Mouse (Mus musculus): ENCODE measurements around the gene Serinc2. TPM values are rescaled to one million over a fixed set of nuclear protein-coding genes. Genes with fewer than 3 reads are reported as not detected.
"Not testable (repeated sequence)": the region's sequence is repeated elsewhere in the genome, so short reads cannot be mapped to it uniquely, and the experiment has no call there.

Gene Serinc2
- polyA plus RNA-seq, 1 experiment from 2014 or later, result 1.3 TPM

DNA sequence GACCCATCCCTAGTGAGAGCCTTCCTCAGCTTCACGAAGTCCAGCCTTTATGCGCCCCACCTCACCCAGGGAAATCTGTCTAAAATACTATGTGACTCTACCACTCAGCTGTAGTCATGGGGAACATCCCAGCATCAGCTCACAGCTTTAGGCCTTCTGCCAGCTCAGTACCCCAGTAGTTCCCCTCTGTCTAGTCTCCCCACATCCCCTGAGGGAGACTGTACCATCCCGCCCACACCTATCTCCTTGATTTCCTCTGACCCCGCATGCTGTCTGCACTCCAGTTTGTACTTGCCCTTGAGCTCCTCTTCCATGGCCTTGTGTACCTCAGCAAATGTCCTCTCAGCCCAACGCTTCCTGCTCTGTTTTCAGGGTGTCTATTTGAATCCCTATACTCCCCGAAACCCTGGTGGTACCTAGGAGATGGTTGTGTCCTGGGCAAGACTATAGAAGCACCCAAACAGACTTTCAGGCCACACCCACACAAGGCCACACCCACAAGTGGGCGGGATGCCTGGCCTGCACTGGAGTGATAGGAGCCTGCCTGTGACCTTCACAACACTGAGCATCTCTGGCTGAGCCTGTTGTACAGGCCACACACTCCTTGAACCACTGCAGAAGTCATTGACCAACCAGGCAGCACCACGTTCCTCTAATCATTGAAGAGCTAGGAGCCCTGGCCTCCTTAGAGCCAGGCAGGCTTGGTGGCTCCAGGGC lies 26.4 kb downstream of the Serinc2 start:
- Histone ChIP-seq H3K27ac (ENCODE audit: low read length) (peak overlapping the region; percentile 95), H3K9me3 (replicated peaks; ENCODE audit: control insufficient read depth, low read length) (no peaks in the 10 kb centered on the region), H3K4me2 (ENCODE audit: low read depth, low read length) (peak overlapping the region; percentile 56), H3K27me3 (ENCODE audit: control insufficient read depth, insufficient read depth, low read depth, low read length) (no peaks in the 10 kb centered on the region; the same call in none of the 2 replicates), H3K4me1 (ENCODE audit: control insufficient read depth, low read depth, low read length) (peaks cover 26% of the 10 kb centered on the region), H3K36me3 (ENCODE audit: control insufficient read depth, insufficient read depth) (no peaks in the 10 kb centered on the region), H3K4me3 (ENCODE audit: low read depth, low read length) (peak overlapping the region; percentile 60), H3K9ac (ENCODE audit: low read depth, low read length) (peak overlapping the region; percentile 56)
- ATAC-seq (ENCODE audit: low read depth), result peak; percentile 98
- 44% methylated on average over 8 of the region's 8 CpGs for WGBS (ENCODE audit: insufficient replicate concordance)

DNA sequence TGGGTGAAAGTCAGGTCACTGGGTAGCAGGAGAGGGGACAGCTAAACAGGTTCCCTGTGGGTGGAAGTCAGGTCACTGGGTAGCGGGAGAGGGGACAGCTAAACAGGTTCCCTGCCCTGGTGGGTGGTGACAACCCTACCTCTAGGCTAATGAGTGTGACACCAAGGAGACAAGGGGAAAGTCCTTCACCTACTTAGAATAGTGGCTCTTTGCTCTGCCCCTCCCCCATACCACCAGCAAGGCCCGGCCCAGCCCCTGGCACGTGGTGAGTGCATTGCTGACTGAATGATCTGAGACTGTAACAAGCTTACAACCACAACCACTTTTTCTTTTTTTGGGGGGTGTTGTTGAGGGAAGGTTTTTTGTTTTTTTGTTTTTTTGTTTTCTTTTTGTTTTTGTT lies 27.2 kb downstream of the Serinc2 start:
- peak; percentile 10; the same call in 1 of the 2 replicates for ATAC-seq (ENCODE audit: low read depth)
- 35% methylated on average over 3 of the region's 3 CpGs for WGBS (ENCODE audit: insufficient replicate concordance)
- H3K9ac ChIP-seq (ENCODE audit: low read depth, low read length), result peak overlapping the region; percentile 56
- peaks cover 26% of the 10 kb centered on the region for H3K4me1 ChIP-seq (ENCODE audit: control insufficient read depth, low read depth, low read length)
- no peaks in the 10 kb centered on the region for H3K9me3 ChIP-seq (replicated peaks; ENCODE audit: control insufficient read depth, low read length)
- H3K27ac ChIP-seq (ENCODE audit: low read length), result peak overlapping the region; percentile 95
- H3K36me3 ChIP-seq (ENCODE audit: control insufficient read depth, insufficient read depth), result no peaks in the 10 kb centered on the region
- H3K27me3 ChIP-seq (ENCODE audit: control insufficient read depth, insufficient read depth, low read depth, low read length), result peaks cover 4% of the 10 kb centered on the region
- H3K4me3 ChIP-seq (ENCODE audit: low read depth, low read length), result peak overlapping the region; percentile 60
- peak overlapping the region; percentile 56 for H3K4me2 ChIP-seq (ENCODE audit: low read depth, low read length)

DNA sequence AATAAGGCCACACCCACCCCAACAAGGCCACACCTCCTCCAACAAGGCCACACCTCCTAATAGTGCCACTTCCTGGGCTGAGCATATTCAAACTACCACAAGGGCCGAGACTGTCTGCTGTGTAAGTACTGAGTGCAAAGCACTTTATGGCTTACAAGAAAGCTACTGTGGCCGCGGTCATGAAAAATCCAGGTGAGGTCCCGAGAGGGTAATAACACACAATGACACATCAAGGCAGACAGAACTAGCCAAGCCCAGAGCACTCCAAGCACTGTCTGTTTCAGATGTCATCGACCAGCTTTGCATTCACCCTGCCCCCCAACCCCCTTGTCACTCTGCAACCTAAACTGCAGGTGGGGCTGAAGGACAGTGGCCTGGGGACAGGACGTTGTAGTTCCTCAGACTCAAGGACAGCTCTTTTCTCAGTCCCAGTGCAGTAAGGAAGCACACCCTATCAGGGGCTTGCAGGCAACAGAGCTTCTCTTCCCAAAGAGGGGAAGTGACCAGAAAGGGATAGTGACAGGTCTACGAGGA lies 27.8 kb downstream of the Serinc2 start:
- Histone ChIP-seq H3K9me3 (replicated peaks; ENCODE audit: control insufficient read depth, low read length) (no peaks in the 10 kb centered on the region), H3K27ac (ENCODE audit: low read length) (peak overlapping the region; percentile 95), H3K27me3 (ENCODE audit: control insufficient read depth, insufficient read depth, low read depth, low read length) (peaks cover 6% of the 10 kb centered on the region), H3K4me1 (ENCODE audit: control insufficient read depth, low read depth, low read length) (peaks cover 29% of the 10 kb centered on the region), H3K36me3 (ENCODE audit: control insufficient read depth, insufficient read depth) (no peaks in the 10 kb centered on the region), H3K9ac (ENCODE audit: low read depth, low read length) (peak overlapping the region; percentile 24), H3K4me2 (ENCODE audit: low read depth, low read length) (peak overlapping the region; percentile 56), H3K4me3 (ENCODE audit: low read depth, low read length) (peak overlapping the region; percentile 60)
- ATAC-seq (ENCODE audit: low read depth), result no peak
- 26% methylated on average over 7 of the region's 7 CpGs for WGBS (ENCODE audit: insufficient replicate concordance)

DNA sequence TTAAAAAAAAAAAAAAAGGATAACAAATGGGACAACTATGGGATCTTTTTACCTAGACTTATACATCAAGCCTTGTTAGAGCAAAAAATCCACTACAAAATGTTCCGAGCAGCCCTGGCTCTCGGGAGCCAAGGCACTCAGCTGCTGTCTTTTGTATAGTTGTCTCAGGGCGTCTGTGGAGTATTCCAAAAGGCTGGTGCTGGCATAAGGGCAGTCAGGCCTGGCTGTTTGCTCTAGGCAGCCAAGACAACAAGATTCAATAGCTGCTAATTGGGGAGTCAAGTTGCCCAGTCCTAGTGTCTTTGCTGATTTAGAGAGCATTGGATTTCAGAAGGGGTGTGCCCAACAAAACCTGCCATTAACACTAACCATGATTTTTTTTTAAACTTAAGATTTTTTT lies 30.4 kb downstream of the Serinc2 start:
- H3K4me1 ChIP-seq (ENCODE audit: control insufficient read depth, low read depth, low read length), result peaks cover 41% of the 10 kb centered on the region
- no peak overlapping the region for H3K4me2 ChIP-seq (ENCODE audit: low read depth, low read length)
- no peak overlapping the region for H3K9ac ChIP-seq (ENCODE audit: low read depth, low read length)
- no peaks in the 10 kb centered on the region for H3K36me3 ChIP-seq (ENCODE audit: control insufficient read depth, insufficient read depth)
- no peak for ATAC-seq (ENCODE audit: low read depth)
- no peak overlapping the region for H3K4me3 ChIP-seq (ENCODE audit: low read depth, low read length)
- no peaks in the 10 kb centered on the region for H3K9me3 ChIP-seq (replicated peaks; ENCODE audit: control insufficient read depth, low read length)
- H3K27me3 ChIP-seq (ENCODE audit: control insufficient read depth, insufficient read depth, low read depth, low read length), result peaks cover 6% of the 10 kb centered on the region
- no peak overlapping the region for H3K27ac ChIP-seq (ENCODE audit: low read length)
- 60% methylated on average over 3 of the region's 3 CpGs for WGBS (ENCODE audit: insufficient replicate concordance)

DNA sequence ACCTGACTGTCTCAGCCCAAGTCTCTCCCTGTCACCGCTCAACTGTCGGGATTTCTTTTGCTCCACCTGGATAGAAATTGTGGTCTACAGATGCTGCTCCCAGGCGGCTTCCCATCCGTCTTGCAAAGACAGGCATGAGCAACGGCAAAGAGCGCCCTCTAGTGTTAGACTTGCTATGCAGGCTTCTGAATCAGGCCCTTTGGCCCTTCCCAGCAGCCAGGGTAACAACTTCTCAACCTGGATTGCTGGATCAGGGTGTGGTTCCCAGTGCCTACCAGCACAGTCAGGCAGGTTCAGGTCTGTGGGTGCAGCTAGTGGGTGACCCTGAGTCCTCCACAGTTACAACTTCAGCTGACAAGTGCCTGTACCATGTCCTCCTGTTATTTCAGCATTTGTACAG lies 32.9 kb downstream of the Serinc2 start:
- no peaks in the 10 kb centered on the region for H3K36me3 ChIP-seq (ENCODE audit: control insufficient read depth, insufficient read depth)
- ATAC-seq (ENCODE audit: low read depth), result peak; percentile 17; the same call in 1 of the 2 replicates
- H3K4me3 ChIP-seq (ENCODE audit: low read depth, low read length), result no peak overlapping the region
- H3K9me3 ChIP-seq (replicated peaks; ENCODE audit: control insufficient read depth, low read length), result no peaks in the 10 kb centered on the region
- no peak overlapping the region for H3K9ac ChIP-seq (ENCODE audit: low read depth, low read length)
- no peak overlapping the region for H3K4me2 ChIP-seq (ENCODE audit: low read depth, low read length)
- H3K4me1 ChIP-seq (ENCODE audit: control insufficient read depth, low read depth, low read length), result peaks cover 28% of the 10 kb centered on the region
- 1% methylated on average over 6 of the region's 6 CpGs for WGBS (ENCODE audit: insufficient replicate concordance)
- H3K27ac ChIP-seq (ENCODE audit: low read length), result no peak overlapping the region
- H3K27me3 ChIP-seq (ENCODE audit: control insufficient read depth, insufficient read depth, low read depth, low read length), result peaks cover 6% of the 10 kb centered on the region

DNA sequence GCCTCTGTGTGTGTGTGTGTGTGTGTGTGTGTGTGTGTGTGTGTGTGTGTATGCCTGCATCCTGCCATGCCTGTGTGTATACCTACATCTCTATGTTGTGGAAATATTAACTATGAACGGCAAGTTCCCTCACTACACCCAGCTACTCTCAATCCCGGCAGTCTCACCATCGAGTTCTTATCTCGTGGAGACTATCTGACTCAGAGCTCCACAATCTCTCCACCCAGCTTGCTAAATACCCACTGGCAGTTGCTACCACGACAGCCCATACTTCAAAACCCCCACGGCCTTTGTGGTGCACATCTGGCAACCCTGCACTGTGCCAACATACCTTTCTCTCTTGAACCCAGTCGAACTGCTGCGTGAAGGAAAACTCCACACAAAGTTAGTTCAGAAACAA lies 34.3 kb downstream of the Serinc2 start:
- Histone ChIP-seq H3K27me3 (ENCODE audit: control insufficient read depth, insufficient read depth, low read depth, low read length) (peaks cover 6% of the 10 kb centered on the region), H3K4me1 (ENCODE audit: control insufficient read depth, low read depth, low read length) (peaks cover 27% of the 10 kb centered on the region), H3K27ac (ENCODE audit: low read length) (no peak overlapping the region; the same call in 1 of the 2 replicates), H3K4me3 (ENCODE audit: low read depth, low read length) (peak overlapping the region; percentile 34), H3K4me2 (ENCODE audit: low read depth, low read length) (peak overlapping the region; percentile 34), H3K36me3 (ENCODE audit: control insufficient read depth, insufficient read depth) (no peaks in the 10 kb centered on the region), H3K9ac (ENCODE audit: low read depth, low read length) (peak overlapping the region; percentile 5; the same call in 1 of the 2 replicates), H3K9me3 (replicated peaks; ENCODE audit: control insufficient read depth, low read length) (no peaks in the 10 kb centered on the region)
- 30% methylated on average over 8 of the region's 8 CpGs for whole genome bisulfite sequencing (ENCODE audit: insufficient replicate concordance)
- 0 out of 2 replicates have a peak, but pooled peaks have one; percentile 33 for ATAC-seq (ENCODE audit: low read depth)

DNA sequence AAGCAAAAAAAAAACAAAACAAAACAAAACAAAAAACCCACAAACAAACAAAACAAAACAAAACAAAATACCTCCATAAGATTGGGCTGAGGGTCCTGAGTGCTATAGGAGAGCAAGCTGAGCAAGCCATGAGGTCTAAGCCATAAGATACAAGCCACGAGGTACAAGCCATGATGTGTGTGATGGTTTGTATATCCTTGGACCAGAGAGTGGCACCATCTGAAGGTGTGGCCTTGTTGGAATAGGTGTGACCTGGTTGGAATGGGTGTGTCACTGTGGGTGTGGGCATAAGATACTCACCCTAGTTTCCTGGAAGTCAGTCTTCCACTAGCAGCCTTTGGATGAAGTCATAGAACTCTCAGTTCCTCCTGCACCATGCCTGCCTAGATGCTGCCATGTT lies 35.4 kb downstream of the Serinc2 start:
- H3K9me3 ChIP-seq (replicated peaks; ENCODE audit: control insufficient read depth, low read length); H3K9ac ChIP-seq (ENCODE audit: low read depth, low read length); H3K36me3 ChIP-seq (ENCODE audit: control insufficient read depth, insufficient read depth); H3K27me3 ChIP-seq (ENCODE audit: control insufficient read depth, insufficient read depth, low read depth, low read length): not testable (repeated sequence)
- ATAC-seq (ENCODE audit: low read depth), result peak; percentile 61
- Histone ChIP-seq H3K27ac (ENCODE audit: low read length) (peak overlapping the region; percentile 46), H3K4me1 (ENCODE audit: control insufficient read depth, low read depth, low read length) (peaks cover 27% of the 10 kb centered on the region), H3K4me2 (ENCODE audit: low read depth, low read length) (peak overlapping the region; percentile 34), H3K4me3 (ENCODE audit: low read depth, low read length) (peak overlapping the region; percentile 34)
- 41% methylated on average over 1 of the region's 1 CpGs for WGBS (ENCODE audit: insufficient replicate concordance)

DNA sequence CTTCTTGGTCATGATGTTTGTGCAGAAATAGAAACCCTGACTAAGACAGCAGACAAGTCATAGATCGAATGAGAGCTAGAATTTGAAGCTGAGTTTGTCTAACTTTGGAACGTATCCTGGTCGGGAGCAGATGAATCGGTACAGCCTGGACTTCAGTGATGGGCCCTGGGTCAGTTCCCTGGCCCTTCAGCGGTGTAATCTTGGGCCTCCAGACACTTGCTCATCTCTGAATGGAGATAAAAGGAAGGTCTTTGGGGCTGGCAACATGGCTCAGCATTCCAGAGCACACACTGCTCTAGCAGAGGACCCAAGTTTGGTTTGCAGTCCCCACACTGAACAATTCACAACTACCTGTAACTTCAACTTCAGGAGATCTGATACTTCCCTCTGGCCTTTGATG lies 36.0 kb downstream of the Serinc2 start:
- peaks cover 6% of the 10 kb centered on the region; the same call in 1 of the 2 replicates for H3K27me3 ChIP-seq (ENCODE audit: control insufficient read depth, insufficient read depth, low read depth, low read length)
- peak overlapping the region; percentile 34 for H3K4me3 ChIP-seq (ENCODE audit: low read depth, low read length)
- peak; percentile 83 for ATAC-seq (ENCODE audit: low read depth)
- peaks cover 27% of the 10 kb centered on the region for H3K4me1 ChIP-seq (ENCODE audit: control insufficient read depth, low read depth, low read length)
- H3K9me3 ChIP-seq (replicated peaks; ENCODE audit: control insufficient read depth, low read length), result no peaks in the 10 kb centered on the region
- H3K4me2 ChIP-seq (ENCODE audit: low read depth, low read length), result peak overlapping the region; percentile 34
- 59% methylated on average over 5 of the region's 5 CpGs for WGBS (ENCODE audit: insufficient replicate concordance)
- peak overlapping the region; percentile 46 for H3K27ac ChIP-seq (ENCODE audit: low read length)
- H3K9ac ChIP-seq (ENCODE audit: low read depth, low read length), result peak overlapping the region; percentile 1; the same call in 1 of the 2 replicates
- no peaks in the 10 kb centered on the region for H3K36me3 ChIP-seq (ENCODE audit: control insufficient read depth, insufficient read depth)

DNA sequence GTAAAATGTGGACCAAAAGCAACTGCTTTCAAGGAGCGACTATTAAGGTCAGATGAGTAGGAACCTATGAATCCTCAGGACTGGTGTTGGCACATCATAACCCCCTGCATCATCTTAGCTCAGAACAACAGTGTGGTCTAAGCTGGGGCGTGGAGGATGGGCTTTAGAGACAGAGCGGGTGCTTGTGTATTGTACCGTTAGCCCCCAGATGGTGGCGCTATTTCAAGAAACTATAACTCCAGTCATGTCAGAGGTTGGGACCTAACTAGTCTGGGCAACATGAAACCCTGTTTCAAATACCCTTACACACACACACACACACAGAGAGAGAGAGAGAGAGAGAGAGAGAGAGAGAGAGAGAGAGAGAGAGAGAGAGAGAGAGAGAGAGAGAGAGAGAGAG lies 38.3 kb downstream of the Serinc2 start:
- Histone ChIP-seq H3K27me3 (ENCODE audit: control insufficient read depth, insufficient read depth, low read depth, low read length) (no peaks in the 10 kb centered on the region; the same call in 1 of the 2 replicates), H3K9me3 (replicated peaks; ENCODE audit: control insufficient read depth, low read length) (no peaks in the 10 kb centered on the region), H3K27ac (ENCODE audit: low read length) (no peak overlapping the region), H3K4me2 (ENCODE audit: low read depth, low read length) (no peak overlapping the region), H3K9ac (ENCODE audit: low read depth, low read length) (no peak overlapping the region), H3K4me3 (ENCODE audit: low read depth, low read length) (no peak overlapping the region), H3K36me3 (ENCODE audit: control insufficient read depth, insufficient read depth) (no peaks in the 10 kb centered on the region), H3K4me1 (ENCODE audit: control insufficient read depth, low read depth, low read length) (peaks cover 23% of the 10 kb centered on the region)
- ATAC-seq (ENCODE audit: low read depth), result no peak
- 29% methylated on average over 5 of the region's 5 CpGs for WGBS (ENCODE audit: insufficient replicate concordance)
